Mouse (Mus musculus) heart, embryonic 11.5 days (tissue): ENCODE data around the gene Tmem106b. TPM values are rescaled to one million over a fixed set of nuclear protein-coding genes. Genes with fewer than 3 reads are reported as not detected.

ENCODE experiments used
- ATAC-seq: fragments of 200-750 bp; cut with Nextera tagmentation; replicated peaks from 2 replicates; pipeline ENCODE4 v1.8.0; 2017; ENCODE audit warnings: moderate library complexity; ENCODE audit not compliant: insufficient number of reproducible peaks, low FRiP score, low TSS enrichment
- H3K27ac ChIP-seq: fragments of 300-500 bp; sonication (generic); 2 replicates; pipeline ENCODE4 v1.5.1; 2014; ENCODE audit warnings: mild to moderate bottlenecking, low read depth, low read length
- H3K27me3 ChIP-seq: fragments of 300-500 bp; sonication (generic); 2 replicates; pipeline ENCODE4 v1.6.1; 2014; ENCODE audit warnings: mild to moderate bottlenecking, low read length, mixed read lengths; ENCODE audit not compliant: control insufficient read depth, insufficient read depth
- H3K36me3 ChIP-seq: fragments of 300-500 bp; sonication (generic); 2 replicates; pipeline ENCODE4 v1.6.1; 2014; ENCODE audit warnings: mild to moderate bottlenecking, low read length, moderate library complexity, mixed read lengths; ENCODE audit not compliant: control insufficient read depth, insufficient read depth
- H3K4me1 ChIP-seq: fragments of 300-500 bp; sonication (generic); 2 replicates; pipeline ENCODE4 v1.6.1; 2014; ENCODE audit warnings: low read length; ENCODE audit not compliant: control insufficient read depth, insufficient read depth
- H3K4me2 ChIP-seq: fragments of 300-500 bp; sonication (generic); 2 replicates; pipeline ENCODE4 v1.6.1; 2014; ENCODE audit warnings: mild to moderate bottlenecking, moderate library complexity
- H3K4me3 ChIP-seq: fragments of 300-500 bp; sonication (generic); 2 replicates; pipeline ENCODE4 v1.5.1; 2014; ENCODE audit warnings: low read depth, low read length
- H3K9ac ChIP-seq: fragments of 300-500 bp; sonication (generic); 2 replicates; pipeline ENCODE4 v1.6.1; 2014; ENCODE audit warnings: mild to moderate bottlenecking, low read depth, low read length, moderate library complexity
- H3K9me3 ChIP-seq: fragments of 300-500 bp; sonication (generic); replicated peaks from 2 replicates; pipeline ENCODE4 v1.6.1; 2016; ENCODE audit warnings: low read length; ENCODE audit not compliant: control insufficient read depth
- WGBS: fragments of 180-500 bp; shearing (Covaris S2); extraction: QIAGEN DNeasy Blood & Tissue Kit; methylation state at CpG from one replicate; pipeline ENCODE4 v1.1.7; 2014; ENCODE audit not compliant: insufficient replicate concordance; 5-methylcytosine and 5-hydroxymethylcytosine counted together
- polyA plus RNA-seq: library from polyadenylated mRNA; unstranded; fragments of >200 nt; fragmentation: Nextera tagmentation; extraction: Ambion mirVana; gene quantifications from 2 replicates; pipeline ENCODE4 v1.2.1, GENCODE M21; 2014

Gene Tmem106b
- polyA plus RNA-seq, 1 experiment from 2014 or later = 27.5 TPM

DNA sequence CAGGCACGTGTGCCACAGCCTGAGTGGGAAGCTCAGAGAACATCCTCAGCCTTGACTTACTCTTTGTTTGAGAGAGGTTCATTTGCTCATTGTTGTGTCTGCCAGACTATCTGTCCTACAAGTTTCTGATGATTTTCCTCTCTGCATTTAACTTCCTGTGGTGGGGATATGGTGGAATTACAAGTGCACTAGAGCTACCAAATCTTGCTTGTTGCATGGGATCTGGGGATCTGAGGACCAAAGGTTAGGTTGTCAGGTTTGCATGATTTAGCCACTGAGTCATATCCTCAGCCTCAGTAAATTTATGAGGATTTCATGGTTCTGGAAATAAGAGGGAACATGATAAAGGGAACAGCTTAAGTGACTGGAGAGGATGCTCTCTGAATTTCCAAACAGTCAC is 39.1 kb downstream of the Tmem106b start:
- Histone ChIP-seq H3K27ac (no peak overlapping the region), H3K36me3 (no peaks in the 10 kb centered on the region), H3K4me3 (no peak overlapping the region), H3K9me3 (no peaks in the 10 kb centered on the region), H3K4me1 (no peaks in the 10 kb centered on the region), H3K27me3 (no peaks in the 10 kb centered on the region), H3K4me2 (no peak overlapping the region), H3K9ac (no peak overlapping the region)
- ATAC-seq = no peak
- 77% methylated on average over 1 of the region's 1 CpGs for WGBS

DNA sequence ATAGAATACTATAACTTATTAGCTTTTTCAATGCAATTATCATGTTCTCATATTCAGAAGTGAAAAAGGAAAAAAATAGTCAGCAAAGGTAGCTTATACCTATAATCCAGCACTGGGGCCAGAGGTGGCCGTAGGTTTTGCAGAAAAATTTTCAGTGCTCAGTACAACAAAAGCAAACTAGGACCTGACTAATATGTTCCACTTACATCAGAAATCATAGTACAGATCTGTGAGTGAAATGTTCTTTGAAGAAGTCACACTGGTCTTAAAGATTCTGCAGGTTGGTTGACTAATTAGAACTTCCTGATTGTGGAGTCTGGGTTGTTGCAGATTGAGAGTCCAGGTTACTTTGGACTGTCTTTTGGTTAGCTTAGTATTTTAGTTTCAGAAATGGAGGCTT is 67.7 kb downstream of the Tmem106b start:
- Histone ChIP-seq H3K4me3 (no peak overlapping the region), H3K4me1 (no peaks in the 10 kb centered on the region), H3K9me3 (no peaks in the 10 kb centered on the region), H3K27me3 (no peaks in the 10 kb centered on the region), H3K36me3 (no peaks in the 10 kb centered on the region), H3K4me2 (no peak overlapping the region), H3K27ac (no peak overlapping the region), H3K9ac (no peak overlapping the region)
- ATAC-seq = no peak
- 88% methylated on average over 1 of the region's 1 CpGs for WGBS

Other genes with a start within 250 kb of the Tmem106b start
- gene Vwde, start 155.2 kb downstream of the Tmem106b start, polyA plus RNA-seq = 0.09 TPM in 1 of 2 replicates, not detected in the other